Mouse (Mus musculus) 416B (cell line): ENCODE results near the gene Ttc7b.

Experiments
- DNase-seq: peaks from one replicate; pipeline ENCODE4 v3.0.0; 2011; ENCODE audit warnings: low read depth

The Ttc7b gene

DNA sequence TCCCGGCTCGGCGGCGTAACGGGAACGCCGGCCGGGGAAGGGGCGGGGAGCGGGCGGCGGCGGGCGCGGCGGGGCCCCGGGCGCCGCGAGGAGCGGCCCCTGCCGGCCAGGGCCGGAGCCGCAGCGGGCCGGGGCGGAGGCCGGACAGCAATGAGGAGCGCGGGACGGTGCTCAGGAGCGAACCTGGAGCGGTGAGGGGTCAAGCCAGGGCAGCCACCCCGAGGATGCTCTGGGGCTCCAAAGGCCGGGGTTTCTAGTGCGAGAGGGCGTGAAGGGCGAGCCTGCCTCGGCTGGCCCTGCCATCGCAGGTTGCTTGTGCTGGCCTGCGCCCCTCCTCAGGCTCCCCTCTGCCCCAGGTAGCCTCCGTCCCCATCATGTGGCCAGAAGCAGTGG is at the start of gene Ttc7b:
TSS of gene Ttc7b (minus strand) at position 33 of the 393 bp plus-strand sequence.
- DNase-seq, result peak; percentile 24

DNA sequence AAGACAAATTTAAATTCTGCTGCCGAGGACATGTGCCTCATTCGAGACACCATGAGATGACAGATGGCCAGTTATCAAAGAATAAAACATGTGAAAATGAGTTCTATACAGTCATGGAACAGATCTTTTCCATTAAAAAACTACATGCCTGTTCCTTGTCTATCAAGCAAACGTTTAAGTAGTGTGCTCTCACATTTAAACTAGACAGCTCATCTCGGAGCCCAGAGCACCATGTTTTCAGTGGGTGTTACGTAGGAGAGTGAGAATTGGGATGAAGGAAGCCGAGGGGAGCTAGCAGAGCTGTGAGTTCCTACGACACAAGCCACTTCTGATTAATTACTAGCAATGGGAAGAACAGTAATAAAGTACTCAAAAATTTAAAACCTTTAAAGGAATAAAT is 48.2 kb upstream of the Ttc7b start:
- no peak for DNase-seq

DNA sequence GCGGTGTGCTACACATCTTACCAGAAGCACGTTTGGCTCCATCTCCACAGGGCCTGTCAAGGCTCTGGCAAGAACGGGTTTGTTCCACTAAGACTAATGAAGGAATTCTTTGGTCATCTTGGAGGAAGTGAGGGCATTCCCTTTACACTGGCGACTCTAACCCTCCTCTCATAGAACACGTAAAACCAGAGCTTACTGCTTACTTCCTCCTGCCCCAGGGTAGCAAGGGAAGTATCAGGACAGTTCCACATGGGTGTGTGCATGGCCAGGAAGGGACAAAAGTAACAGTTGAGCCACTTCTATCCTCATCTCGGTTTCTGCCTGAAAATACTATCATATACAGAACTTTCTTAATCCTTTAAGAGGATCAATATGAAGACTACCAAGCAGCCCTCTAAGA is 47.5 kb upstream of the Ttc7b start:
- no peak for DNase-seq

- DNase-seq, result no peak
Observed at GRCm38 (mm10) chr12:100567627-100568026, 47.0 kb upstream of the Ttc7b start.

DNA sequence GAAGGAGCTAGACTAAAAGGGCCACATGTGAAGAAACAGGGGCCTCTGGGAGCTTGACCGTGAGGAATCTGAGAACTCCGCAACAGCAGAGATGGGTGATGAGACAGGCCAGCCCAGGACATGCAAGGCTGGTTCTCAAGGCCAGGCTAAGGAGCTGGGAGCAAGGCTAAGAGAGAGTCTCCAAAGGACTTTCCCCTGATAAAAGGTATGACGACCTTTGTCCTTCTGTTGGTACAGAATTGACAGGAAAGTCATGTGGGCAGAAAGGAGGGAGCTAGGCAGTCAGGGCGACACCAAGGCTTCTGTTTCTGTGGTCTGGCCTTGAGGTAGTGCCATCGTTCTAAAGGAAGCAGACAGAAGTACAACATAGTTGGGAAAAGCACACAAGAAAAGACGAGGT is 33.0 kb upstream of the Ttc7b start:
- DNase-seq, result no peak

GRCm38 (mm10) chr12:100551972-100552371 is 31.3 kb upstream of the Ttc7b start:
- no peak for DNase-seq

DNA sequence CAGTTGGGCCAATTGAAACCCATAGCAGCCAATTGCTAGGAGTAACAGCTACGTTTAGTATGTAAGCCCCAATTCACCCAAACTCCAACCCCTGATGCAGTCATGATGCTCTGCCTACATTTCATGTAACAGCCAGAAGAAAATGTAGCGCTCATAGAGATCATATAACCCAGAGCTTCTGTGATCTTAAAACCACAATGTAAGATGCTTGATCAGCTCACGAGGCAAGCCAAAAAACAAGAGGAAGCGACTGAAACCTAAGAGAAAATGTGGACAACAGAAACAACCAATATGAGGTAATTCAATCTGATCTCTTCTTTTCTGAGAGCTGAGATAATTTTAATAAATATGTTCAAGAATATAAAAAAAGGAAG is 23.6 kb upstream of the Ttc7b start:
- DNase-seq, result peak; percentile 53

- no peak for DNase-seq
Observed at GRCm38 (mm10) chr12:100543437-100544193, 23.0 kb upstream of the Ttc7b start.

GRCm38 (mm10) chr12:100542494-100542893 is 21.9 kb upstream of the Ttc7b start:
- no peak for DNase-seq

DNA sequence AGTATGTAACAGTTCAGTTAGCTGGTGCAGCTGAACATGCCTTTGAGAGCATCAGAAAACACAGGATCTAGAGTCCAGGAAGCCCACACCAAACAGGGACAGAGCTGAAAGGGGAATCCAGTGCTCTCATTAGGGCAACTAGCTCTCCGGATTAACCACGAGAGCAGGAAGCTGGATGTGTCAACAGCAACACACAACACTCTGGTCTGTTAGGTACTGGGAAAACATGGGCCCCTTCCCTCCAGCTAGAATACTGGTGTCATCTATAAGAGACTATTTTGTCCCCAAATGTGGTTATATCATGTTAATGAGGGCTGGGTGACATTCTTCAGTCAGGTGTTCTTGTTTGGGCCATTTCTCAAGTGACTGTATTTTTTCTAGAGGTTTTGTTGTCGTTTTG is 21.4 kb upstream of the Ttc7b start:
- DNase-seq, result peak; percentile 52

GRCm38 (mm10) chr12:100539158-100539714 is 18.6 kb upstream of the Ttc7b start:
- DNase-seq, result no peak

- DNase-seq, result peak; percentile 92
Observed at GRCm38 (mm10) chr12:100538445-100539157, 18.0 kb upstream of the Ttc7b start.

- DNase-seq, result no peak
Observed at GRCm38 (mm10) chr12:100537091-100537490, 16.5 kb upstream of the Ttc7b start.

DNA sequence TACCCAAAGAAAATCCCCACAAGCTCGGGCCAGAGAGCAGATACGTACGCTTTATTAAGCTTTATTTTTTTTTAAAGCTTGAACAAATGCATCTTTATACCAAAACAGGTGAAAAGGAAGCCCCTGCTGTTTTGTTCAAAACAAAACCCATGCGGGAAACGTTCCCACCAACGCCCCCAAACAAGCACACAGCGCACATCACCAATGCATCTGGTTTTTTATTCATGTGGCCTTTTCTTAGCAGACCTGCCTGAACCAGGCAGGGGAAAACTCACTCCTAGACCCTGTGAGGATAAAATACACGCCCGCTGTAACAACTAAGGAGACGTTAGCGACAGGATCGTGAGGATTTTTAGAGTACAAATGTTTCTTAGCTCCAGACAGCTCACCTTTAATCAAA is 14.4 kb upstream of the Ttc7b start:
- DNase-seq, result no peak

- no peak for DNase-seq
Observed at GRCm38 (mm10) chr12:100534028-100534427, 13.4 kb upstream of the Ttc7b start.

GRCm38 (mm10) chr12:100533209-100533608 is 12.6 kb upstream of the Ttc7b start:
- DNase-seq, result no peak

DNA sequence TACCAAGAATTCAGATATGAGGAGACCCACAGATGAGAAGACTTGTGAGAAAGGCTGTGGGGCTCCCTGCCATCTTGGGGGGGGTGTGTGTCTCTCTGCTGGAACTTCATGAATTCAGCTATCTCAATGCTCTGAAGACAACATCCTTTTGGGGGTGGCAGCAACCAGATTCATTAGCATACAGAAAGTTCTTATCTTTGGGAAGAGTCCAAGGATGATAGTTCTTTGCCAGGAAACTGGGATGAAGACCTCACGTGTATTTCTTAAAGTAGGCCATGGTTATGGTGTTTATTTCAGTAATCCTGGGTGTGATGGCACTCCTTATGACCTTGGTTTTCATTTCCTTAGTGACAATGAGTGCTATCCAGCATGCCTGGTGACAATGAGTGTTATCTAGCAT is 11.1 kb upstream of the Ttc7b start:
- DNase-seq, result no peak

GRCm38 (mm10) chr12:100530871-100531270 is 10.2 kb upstream of the Ttc7b start:
- peak; percentile 87 for DNase-seq

DNA sequence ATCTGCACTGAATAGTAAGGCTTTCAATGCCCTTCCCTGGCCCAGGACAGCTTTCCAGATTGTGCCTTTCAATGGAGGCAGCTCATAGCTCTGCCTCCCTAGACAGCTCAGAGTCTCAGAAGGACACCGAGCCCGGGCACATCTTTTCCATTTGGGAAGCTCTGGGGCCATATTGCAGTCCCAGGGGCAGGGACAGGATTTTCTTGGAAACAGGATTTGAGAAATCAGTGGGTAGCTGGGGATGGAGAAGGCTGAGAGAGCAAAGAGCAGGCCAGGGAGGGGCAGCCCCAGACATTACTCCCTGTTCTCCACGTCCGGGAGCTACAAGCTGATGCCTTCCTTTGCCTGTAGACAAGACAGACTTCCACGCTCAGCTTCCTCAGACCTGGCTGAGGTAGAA is 9.0 kb upstream of the Ttc7b start:
- no peak for DNase-seq

GRCm38 (mm10) chr12:100529172-100529571 is 8.5 kb upstream of the Ttc7b start:
- peak; percentile 88 for DNase-seq

DNA sequence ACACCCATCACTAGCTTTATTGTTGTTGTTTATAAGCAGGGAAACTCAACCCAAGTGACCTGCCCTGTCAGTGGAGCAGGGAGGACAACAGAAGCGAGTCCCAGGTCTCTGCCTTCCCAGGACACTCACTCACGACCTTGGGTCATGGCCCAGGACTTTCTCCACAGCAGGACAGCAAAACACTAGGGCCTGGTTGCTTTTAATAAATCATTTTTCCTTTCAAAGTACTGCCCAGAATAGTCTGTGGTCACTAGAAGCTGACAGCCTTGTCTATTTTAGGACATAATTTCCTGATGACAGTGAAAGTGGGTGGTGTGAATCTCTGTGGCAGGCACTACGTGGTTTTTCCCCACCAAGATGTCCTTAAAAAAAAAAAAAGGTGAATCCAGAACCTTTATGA is 7.6 kb upstream of the Ttc7b start:
- peak; percentile 66 for DNase-seq

DNA sequence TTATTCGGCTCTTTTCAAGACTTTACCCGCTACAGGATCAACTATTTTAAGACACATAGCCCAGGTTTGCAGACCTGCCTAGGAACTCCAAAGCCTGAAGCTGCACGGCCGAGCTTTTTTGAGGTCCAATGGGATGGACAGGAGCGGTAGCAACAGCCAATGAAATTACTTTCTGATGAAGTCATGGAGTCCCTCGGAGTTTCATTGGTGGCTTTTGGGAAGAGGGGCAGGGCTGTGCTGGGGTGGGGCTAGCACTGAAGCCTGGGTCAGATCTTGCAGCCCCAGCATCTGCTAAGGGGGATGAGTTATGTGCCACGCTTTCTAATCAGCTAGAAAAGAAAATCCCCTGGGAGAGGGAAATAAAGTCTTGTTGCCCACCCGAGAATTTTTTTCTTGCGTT is 7.1 kb upstream of the Ttc7b start:
- DNase-seq, result peak; percentile 45

- no peak for DNase-seq
Observed at GRCm38 (mm10) chr12:100527241-100527640, 6.6 kb upstream of the Ttc7b start.
